Mouse (Mus musculus) ES-E14 (cell line): ENCODE results near the gene Gpr132.

Experiments used
- CHD2 ChIP-seq: IDR thresholded peaks from 2 replicates; pipeline ENCODE4 v1.6.1; 2014; ENCODE audit warnings: mild to moderate bottlenecking, low read depth, low read length, inconsistent platforms
- HCFC1 ChIP-seq: IDR thresholded peaks from 2 replicates; pipeline ENCODE4 v1.6.1; 2012; ENCODE audit warnings: low read length, inconsistent platforms, borderline replicate concordance; ENCODE audit not compliant: insufficient read depth
- MAFK ChIP-seq: IDR thresholded peaks from 2 replicates; pipeline ENCODE4 v1.6.1; 2014; ENCODE audit warnings: mild to moderate bottlenecking, low read depth, low read length, inconsistent platforms; ENCODE audit not compliant: insufficient read depth
- ZC3H11A ChIP-seq: IDR thresholded peaks from 2 replicates; pipeline ENCODE4 v1.6.1; 2012; ENCODE audit warnings: low read depth, mild to moderate bottlenecking, inconsistent platforms, low read length, borderline replicate concordance
- ZNF384 ChIP-seq: IDR thresholded peaks from 2 replicates; pipeline ENCODE4 v1.6.1; 2012; ENCODE audit warnings: low read depth, low read length, inconsistent platforms

GRCm38 (mm10) chr12:112867106-112867674, 838 bp downstream of the Gpr132 start:
- no peak for TF ChIP-seq CHD2
- TF ChIP-seq HCFC1 = no peak
- no peak for TF ChIP-seq MAFK
- TF ChIP-seq ZC3H11A = no peak
- TF ChIP-seq ZNF384 = no peak
